Mouse (Mus musculus) thymus, adult 2 months (tissue): ENCODE data around the gene Epha3. TPM values are rescaled to one million over a fixed set of nuclear protein-coding genes. Genes with fewer than 3 reads are reported as not detected.

Experiments
- DNase-seq: peaks from one replicate; pipeline ENCODE4 v3.0.0; 2021
- H3K27ac ChIP-seq: fragments of 200-500 bp; 2 replicates; pipeline ENCODE4 v1.5.1; 2012; ENCODE audit warnings: low read length, control low read depth; ENCODE audit not compliant: control insufficient read depth, insufficient read depth
- H3K27me3 ChIP-seq: fragments of 200-500 bp; 2 replicates; pipeline ENCODE4 v1.6.1; 2012; ENCODE audit warnings: mild to moderate bottlenecking, low read length, moderate library complexity, mixed read lengths; ENCODE audit not compliant: control insufficient read depth, insufficient read depth
- H3K36me3 ChIP-seq: fragments of 200-500 bp; 2 replicates; pipeline ENCODE4 v1.6.1; 2012; ENCODE audit warnings: mild to moderate bottlenecking, low read length, moderate library complexity; ENCODE audit not compliant: control insufficient read depth, insufficient read depth
- H3K4me1 ChIP-seq: fragments of 200-500 bp; replicated peaks from 2 replicates; pipeline ENCODE4 v1.6.1; 2012; ENCODE audit warnings: low read length; ENCODE audit not compliant: control insufficient read depth, insufficient read depth
- H3K4me3 ChIP-seq: fragments of 200-500 bp; 2 replicates; pipeline ENCODE4 v1.5.1; 2012; ENCODE audit warnings: mild to moderate bottlenecking, low read length, control low read depth, moderate library complexity; ENCODE audit not compliant: control insufficient read depth, insufficient read depth
- CTCF ChIP-seq: fragments of 200-500 bp; IDR thresholded peaks from 2 replicates; pipeline ENCODE4 v1.5.1; 2012; ENCODE audit warnings: mild to moderate bottlenecking, control low read depth, low read length, moderate library complexity, borderline replicate concordance; ENCODE audit not compliant: control insufficient read depth, poor library complexity, insufficient read depth; ENCODE audit errors: extremely low read depth
- POLR2A ChIP-seq: fragments of 200-500 bp; IDR thresholded peaks from 2 replicates; pipeline ENCODE4 v1.6.1; 2012; ENCODE audit warnings: mild to moderate bottlenecking, low read length, control low read depth, moderate library complexity; ENCODE audit not compliant: control insufficient read depth, poor library complexity, insufficient read depth; ENCODE audit errors: extremely low read depth
- WGBS: fragments of 180-500 bp; shearing (Covaris S2); methylation state at CpG from one replicate; pipeline ENCODE4 v1.1.7; 2018; 5-methylcytosine and 5-hydroxymethylcytosine counted together
- polyA plus RNA-seq: library from polyadenylated mRNA; depleted of rRNA; stranded (reverse); fragments of >200 nt; gene quantifications from 2 replicates; pipeline ENCODE4 v1.2.3, GENCODE M21; 2012

Epha3 gene
- polyA plus RNA-seq, 1 experiment, result 1.00 TPM

- H3K27me3 ChIP-seq, result no peaks in the 10 kb centered on the region
- H3K27ac ChIP-seq, result no peak overlapping the region
- H3K36me3 ChIP-seq, result no peaks in the 10 kb centered on the region
- H3K4me1 ChIP-seq, result no peaks in the 10 kb centered on the region
- H3K4me3 ChIP-seq, result no peak overlapping the region
- 90% methylated on average over 3 of the region's 3 CpGs for whole genome bisulfite sequencing
- TF ChIP-seq POLR2A (no peak), CTCF (no peak)
- no peak for DNase-seq
Observed at GRCm38 (mm10) chr16:63665897-63666464, 198.0 kb downstream of the Epha3 start.

- Histone ChIP-seq H3K27me3 (no peaks in the 10 kb centered on the region), H3K36me3 (no peaks in the 10 kb centered on the region), H3K27ac (no peak overlapping the region), H3K4me3 (no peak overlapping the region), H3K4me1 (no peaks in the 10 kb centered on the region)
- DNase-seq, result no peak
- WGBS, result 67% methylated on average over 4 of the region's 4 CpGs
- no peak for TF ChIP-seq POLR2A
- TF ChIP-seq CTCF, result no peak
Observed at GRCm38 (mm10) chr16:63658302-63658974, 205.5 kb downstream of the Epha3 start.

- no peak overlapping the region for H3K27ac ChIP-seq
- 89% methylated on average over 2 of the region's 2 CpGs for WGBS
- no peaks in the 10 kb centered on the region for H3K27me3 ChIP-seq
- TF ChIP-seq POLR2A, result no peak
- TF ChIP-seq CTCF, result no peak
- DNase-seq, result no peak
- H3K4me3 ChIP-seq, result no peak overlapping the region
- no peaks in the 10 kb centered on the region for H3K36me3 ChIP-seq
- H3K4me1 ChIP-seq, result no peaks in the 10 kb centered on the region
Observed at GRCm38 (mm10) chr16:63657743-63658142, 206.2 kb downstream of the Epha3 start.

- Histone ChIP-seq H3K27me3 (no peaks in the 10 kb centered on the region), H3K27ac (no peak overlapping the region), H3K36me3 (no peaks in the 10 kb centered on the region), H3K4me1 (no peaks in the 10 kb centered on the region), H3K4me3 (no peak overlapping the region)
- TF ChIP-seq POLR2A (no peak), CTCF (no peak)
- 77% methylated on average over 5 of the region's 5 CpGs for WGBS
- DNase-seq, result no peak
Observed at GRCm38 (mm10) chr16:63653393-63653918, 210.5 kb downstream of the Epha3 start.

- no peaks in the 10 kb centered on the region for H3K27me3 ChIP-seq
Observed at GRCm38 (mm10) chr16:63650760-63651159, 213.2 kb downstream of the Epha3 start.

GRCm38 (mm10) chr16:63646577-63646976 is 217.4 kb downstream of the Epha3 start:
- Histone ChIP-seq H3K36me3 (no peaks in the 10 kb centered on the region), H3K4me1 (no peaks in the 10 kb centered on the region), H3K4me3 (no peak overlapping the region), H3K27ac (no peak overlapping the region), H3K27me3 (no peaks in the 10 kb centered on the region)
- DNase-seq, result no peak
- TF ChIP-seq POLR2A, result no peak
- TF ChIP-seq CTCF, result no peak

More at GRCm38 (mm10) chr16:63650760-63651159, 213.2 kb downstream of the Epha3 start:
- Histone ChIP-seq H3K4me1 (no peaks in the 10 kb centered on the region), H3K36me3 (no peaks in the 10 kb centered on the region), H3K4me3 (no peak overlapping the region), H3K27ac (no peak overlapping the region)
- no peak for DNase-seq
- TF ChIP-seq CTCF, result no peak
- TF ChIP-seq POLR2A, result no peak
- WGBS, result 88% methylated on average over 3 of the region's 3 CpGs
